Mouse (Mus musculus) G1E (cell line): ENCODE measurements at regions not wholly inside any gene's neighbourhood (a gene's known extent, or its start where the extent isn't known, plus 50 kb on each side); places are given as distances from the start of the nearest gene placed in this dataset.

Source experiments
- CTCF ChIP-seq: IDR thresholded peaks from 2 replicates; pipeline ENCODE4 v1.5.1; 2012; ENCODE audit warnings: low read depth, low read length, inconsistent platforms, mixed read lengths
- GATA1 ChIP-seq: IDR thresholded peaks from 2 replicates; pipeline ENCODE4 v1.6.1; 2012; ENCODE audit warnings: borderline replicate concordance, low read length, inconsistent platforms, mixed read lengths
- TAL1 ChIP-seq: conservative IDR thresholded peaks from 2 replicates; pipeline ENCODE4 v1.6.1; 2012; ENCODE audit warnings: low read depth, low read length, inconsistent platforms, mixed read lengths

DNA sequence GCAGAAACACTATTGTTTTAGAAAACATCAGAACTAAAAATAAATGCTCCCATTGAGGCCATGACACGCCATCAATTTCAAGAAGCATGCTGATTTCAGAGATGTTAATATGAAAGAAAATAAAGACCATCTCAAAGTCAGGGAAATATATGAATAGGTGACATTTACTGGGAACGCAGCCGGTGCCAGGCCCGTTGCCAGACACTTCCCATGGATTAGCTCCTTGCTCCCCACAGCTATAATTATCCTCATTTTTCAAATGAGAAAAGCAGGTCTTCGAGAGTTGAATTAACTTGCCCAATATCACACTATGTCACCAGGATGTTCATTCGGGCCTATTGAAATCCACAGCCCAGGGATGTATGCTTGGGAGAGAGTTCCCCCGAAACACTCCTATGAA is 165.2 kb upstream of the Rgma start:
- TF ChIP-seq CTCF (no peak), GATA1 (no peak), TAL1 (no peak)
